Mouse (Mus musculus) inflammation-experienced regulatory T-cells (primary cell): ENCODE results near the gene Ampd3. TPM values are rescaled to one million over a fixed set of nuclear protein-coding genes. Genes with fewer than 3 reads are reported as not detected.

Experiments
- polyA plus RNA-seq, 2 experiments: library from polyadenylated mRNA; unstranded; fragments of 100-300 nt; shearing (Covaris generic); gene quantifications; one replicate each; pipeline ENCODE4 v1.2.1; 2017

Ampd3 gene
- polyA plus RNA-seq, result 10 to 100 TPM; 18.1 to 32.7 TPM

DNA sequence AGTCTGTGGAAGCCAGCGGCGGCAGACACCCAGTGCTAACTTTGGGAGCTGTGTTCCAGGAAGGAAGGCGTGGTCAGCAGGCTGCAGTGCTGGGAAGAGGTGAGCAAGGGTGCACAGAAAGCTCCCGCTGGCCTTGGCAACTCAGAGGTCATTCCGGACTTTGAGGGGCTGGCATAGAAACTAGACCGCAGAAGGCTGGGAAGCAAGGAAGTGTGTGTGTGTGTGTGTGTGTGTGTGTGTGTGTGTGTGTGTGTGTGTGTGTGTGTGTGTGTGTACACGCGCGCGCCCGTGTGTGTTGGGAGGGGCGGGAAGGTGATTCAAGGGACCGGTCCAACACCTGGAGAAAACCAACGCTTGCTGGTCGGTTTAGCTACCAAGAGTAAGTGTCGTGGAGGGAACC, at the start of gene Ampd3:
Gene Ampd3 (plus strand): TSS at position 206 of the 400 bp plus-strand sequence.

DNA sequence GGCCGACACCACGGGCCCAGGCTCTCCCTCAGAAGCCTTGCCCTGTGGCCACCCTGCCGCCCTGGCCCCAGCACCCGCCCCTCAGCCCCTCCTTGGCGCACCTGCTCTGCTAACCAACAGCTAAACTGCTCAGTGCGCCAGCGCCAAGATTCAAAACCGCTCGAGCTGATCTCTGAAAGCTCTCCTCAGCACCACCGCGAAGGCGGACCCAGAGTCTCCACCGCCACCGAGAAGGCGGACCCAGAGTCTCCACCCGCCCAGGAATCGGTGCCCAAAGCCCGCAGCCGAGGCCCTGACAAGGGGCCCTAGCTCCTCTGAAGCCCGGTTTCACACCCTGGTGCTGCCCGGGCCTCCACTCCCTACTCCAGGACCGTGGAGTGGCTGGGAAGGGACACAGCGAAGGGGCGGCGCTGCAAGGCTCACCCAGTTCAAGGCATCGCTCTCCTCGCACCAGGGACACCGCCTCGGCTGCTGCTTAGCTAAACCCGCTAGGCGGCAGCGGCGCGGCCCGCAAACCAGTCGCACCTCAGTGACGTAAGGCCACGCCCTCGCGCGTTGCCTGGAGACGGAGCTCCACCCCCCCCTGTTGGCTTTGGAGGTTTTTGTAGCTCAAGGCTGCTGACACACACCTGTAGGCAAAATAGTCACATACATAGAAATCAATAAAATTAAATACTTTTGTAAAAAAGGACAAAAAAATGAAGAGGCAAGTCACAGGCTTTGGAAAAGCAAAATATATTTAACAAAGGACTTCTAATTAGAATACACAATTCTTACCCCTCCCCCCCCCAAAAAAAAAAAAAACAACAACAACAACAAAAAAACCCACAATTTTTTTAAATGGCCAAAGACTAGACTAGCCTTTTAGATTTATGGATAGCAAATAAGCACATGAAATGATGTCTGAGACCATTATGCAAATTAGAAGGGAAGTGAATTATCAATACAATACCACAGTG, 76.2 kb downstream of the Ampd3 start, which contains the start of gene Rnf141:
Gene Rnf141 (minus strand): TSS at position 542 of the 959 bp plus-strand sequence.

Other genes with a start within 250 kb of the Ampd3 start
- gene Sbf2, start 153.3 kb upstream of the Ampd3 start, polyA plus RNA-seq, result 10 to 100 TPM in 1 of 2 experiments, 1 to 10 TPM in 1; 8.3 to 23.7 TPM
- 1 to 10 TPM in 1 of 2 experiments, not detected in 1; 1.5 TPM for gene Adm, start 140.5 kb upstream of the Ampd3 start, polyA plus RNA-seq
- 10 to 100 TPM; 16.6 to 20.1 TPM for gene Rnf141, start 76.3 kb downstream of the Ampd3 start, polyA plus RNA-seq
- under 1 TPM in 1 of 2 experiments, not detected in 1; 0.44 TPM for gene Lyve1, start 95.0 kb downstream of the Ampd3 start, polyA plus RNA-seq
- gene Mrvi1, start 214.3 kb downstream of the Ampd3 start, polyA plus RNA-seq, result 1 to 10 TPM in 1 of 2 experiments, under 1 TPM in 1; 0.59 to 1.4 TPM